Mouse (Mus musculus): ENCODE results near the gene Ubl4b.

DNA sequence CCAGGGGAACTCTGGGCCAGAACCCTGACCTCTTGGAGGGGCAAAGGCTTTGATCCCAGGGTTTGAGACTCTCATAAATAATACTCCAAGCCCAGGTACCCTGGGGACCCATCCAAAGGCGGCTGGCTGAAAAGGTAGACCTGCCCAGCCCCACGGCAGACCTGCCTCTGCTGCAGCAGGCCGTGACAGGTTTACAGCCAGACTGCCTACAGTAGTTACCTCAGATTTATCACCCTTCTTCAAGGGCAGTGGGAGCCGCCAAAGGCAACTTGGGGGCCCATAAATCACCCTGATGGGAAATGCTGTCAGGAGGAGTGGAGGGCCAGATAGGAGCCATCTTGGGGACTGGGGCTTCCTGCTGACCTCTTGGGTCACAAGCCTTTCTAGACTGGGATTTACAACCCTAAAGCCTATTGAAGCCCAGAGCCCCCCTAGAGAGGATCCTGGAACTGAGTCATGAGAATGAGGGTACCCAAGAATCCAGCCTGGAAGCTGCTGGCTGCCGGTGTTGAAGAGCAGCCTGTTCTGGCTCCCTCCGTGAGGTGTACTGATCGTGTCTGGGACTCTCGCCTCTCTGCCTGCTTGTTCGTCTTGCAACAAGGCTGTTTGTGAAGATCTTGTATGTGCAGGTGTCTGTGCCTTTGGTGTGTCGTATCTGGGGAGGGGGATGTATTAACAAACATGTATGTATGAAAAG is 9.0 kb downstream of the Ubl4b start:
- TF ChIP-seq CTCF (IDR thresholded peaks at IDR 0.05; ENCODE audit: low read depth) = no peak
- no peak for TF ChIP-seq EP300 (IDR thresholded peaks at IDR 0.05; ENCODE audit: low read depth)

Data from liver, embryonic 14.5 days (tissue).